Mouse (Mus musculus) ES-E14 (cell line): ENCODE results near the gene Cr1l. TPM values are rescaled to one million over a fixed set of nuclear protein-coding genes. Genes with fewer than 3 reads are reported as not detected.

ENCODE experiments used
- DNase-seq: peaks from one replicate; pipeline ENCODE4 v3.0.0-alpha.2; 2013; ENCODE audit warnings: low read depth, low spot score
- H3K27ac ChIP-seq: 2 replicates; pipeline ENCODE4 v1.5.1; 2012; ENCODE audit warnings: low read depth, mild to moderate bottlenecking, low read length, moderate library complexity, mixed read lengths; ENCODE audit not compliant: poor library complexity, insufficient read depth, severe bottlenecking
- H3K36me3 ChIP-seq: 2 replicates; pipeline ENCODE4 v1.6.1; 2012; ENCODE audit warnings: mild to moderate bottlenecking, low read length, moderate library complexity, mixed read lengths; ENCODE audit not compliant: control insufficient read depth, poor library complexity, insufficient read depth, severe bottlenecking
- H3K4me1 ChIP-seq, 2 experiments: fragments of 150-350 bp in 1 of 2; sonication (generic) in 1 of 2; 2 replicates each; pipeline ENCODE4 v1.6.1; 2012; ENCODE audit warnings: low read length in 2 of 2, mild to moderate bottlenecking in 1 of 2, mixed read lengths in 1 of 2; ENCODE audit not compliant: control insufficient read depth in 2 of 2, insufficient read depth in 2 of 2, poor library complexity in 1 of 2
- H3K4me3 ChIP-seq, 2 experiments: fragments of 150-350 bp in 1 of 2; sonication (generic) in 1 of 2; 2 replicates each; pipeline ENCODE4 v1.5.1; 2012; ENCODE audit warnings: low read length in 2 of 2, low read depth in 1 of 2, mild to moderate bottlenecking in 1 of 2, mixed read lengths in 1 of 2; ENCODE audit not compliant: insufficient read depth in 1 of 2, poor library complexity in 1 of 2, severe bottlenecking in 1 of 2
- H3K9ac ChIP-seq: 2 replicates; pipeline ENCODE4 v1.6.1; 2012; ENCODE audit warnings: low read depth, mild to moderate bottlenecking, low read length, mixed read lengths; ENCODE audit not compliant: poor library complexity, insufficient read depth, severe bottlenecking
- H3K9me3 ChIP-seq: fragments of 150-350 bp; sonication (generic); 2 replicates; pipeline ENCODE4 v1.6.1; 2012; ENCODE audit warnings: low read depth, mild to moderate bottlenecking, low read length; ENCODE audit not compliant: control insufficient read depth, insufficient read depth
- CHD2 ChIP-seq: IDR thresholded peaks from 2 replicates; pipeline ENCODE4 v1.6.1; 2014; ENCODE audit warnings: mild to moderate bottlenecking, low read depth, low read length, inconsistent platforms
- HCFC1 ChIP-seq: IDR thresholded peaks from 2 replicates; pipeline ENCODE4 v1.6.1; 2012; ENCODE audit warnings: low read length, inconsistent platforms, borderline replicate concordance; ENCODE audit not compliant: insufficient read depth
- MAFK ChIP-seq: IDR thresholded peaks from 2 replicates; pipeline ENCODE4 v1.6.1; 2014; ENCODE audit warnings: mild to moderate bottlenecking, low read depth, low read length, inconsistent platforms; ENCODE audit not compliant: insufficient read depth
- ZC3H11A ChIP-seq: IDR thresholded peaks from 2 replicates; pipeline ENCODE4 v1.6.1; 2012; ENCODE audit warnings: low read depth, mild to moderate bottlenecking, inconsistent platforms, low read length, borderline replicate concordance
- ZNF384 ChIP-seq: IDR thresholded peaks from 2 replicates; pipeline ENCODE4 v1.6.1; 2012; ENCODE audit warnings: low read depth, low read length, inconsistent platforms
- in situ Hi-C, 2 experiments: fragments of 600-800 bp; cut with MboI; formaldehyde crosslinking; loops; one replicate each; pipeline ENCODE4 v1.15.1; 2025; ENCODE audit warnings: low sequenced_read_pairs in 2 of 2, inconsistent platforms in 1 of 2; ENCODE audit not compliant: unreplicated experiment in 2 of 2
- total RNA-seq: library from RNA; depleted of rRNA; stranded (reverse); fragments of 300-350 nt; gene quantifications from 2 replicates; pipeline ENCODE4 v1.2.3, GENCODE M21; 2012; rRNA removed

Gene Cr1l
- total RNA-seq, 1 experiment = 69.3 TPM

DNA sequence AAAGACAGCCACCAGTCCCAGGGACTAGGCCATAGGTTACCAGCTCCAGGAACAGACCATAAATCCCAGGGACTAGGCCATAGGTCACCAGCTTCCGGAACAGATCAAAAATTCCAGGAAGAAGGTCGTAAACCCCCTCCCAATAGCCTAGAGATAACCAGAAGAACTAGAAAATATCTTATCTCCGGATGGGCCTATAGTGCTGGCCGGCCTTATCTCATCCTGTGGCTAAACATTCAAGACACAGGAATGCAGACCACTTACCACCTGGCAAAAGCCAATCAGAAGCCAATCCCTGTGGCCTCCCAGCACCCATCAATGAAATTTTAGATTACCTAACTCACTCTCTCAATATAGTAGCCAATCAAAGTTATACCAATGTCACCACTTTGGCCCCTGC is 30.7 kb downstream of the Cr1l start:
- Histone ChIP-seq H3K9ac (no peak overlapping the region), H3K36me3 (no peaks in the 10 kb centered on the region), H3K4me3 (no peak overlapping the region), H3K27ac (no peak overlapping the region), H3K9me3 (no peaks in the 10 kb centered on the region), H3K4me1 (no peaks in the 10 kb centered on the region; a peak in 1 of 4 replicates)
- TF ChIP-seq ZNF384 = no peak
- no peak for DNase-seq
- in situ Hi-C loops = no loop called here

DNA sequence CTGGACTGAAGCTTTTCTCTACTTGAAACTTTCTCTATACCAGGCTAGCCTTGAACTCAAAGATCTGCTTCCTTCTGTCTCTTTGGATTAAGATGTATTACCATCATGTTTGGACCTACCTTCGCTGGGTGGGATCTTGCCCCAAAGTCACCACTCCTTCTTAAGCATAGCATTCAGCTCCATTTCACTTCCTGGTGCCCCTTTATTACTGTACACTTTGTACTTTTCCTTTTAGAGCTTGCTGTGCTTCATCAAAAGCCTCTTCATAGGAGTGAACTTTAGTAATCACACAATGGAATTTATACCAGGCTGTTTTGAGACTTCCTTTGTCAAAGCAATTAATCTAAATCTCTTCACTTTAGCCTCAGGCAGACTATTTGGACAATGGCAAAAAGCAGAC is 33.4 kb downstream of the Cr1l start:
- in situ Hi-C loops = no loop called here
- TF ChIP-seq HCFC1 (no peak), CHD2 (no peak), ZNF384 (no peak), MAFK (no peak), ZC3H11A (no peak)
- H3K36me3 ChIP-seq = no peaks in the 10 kb centered on the region

DNA sequence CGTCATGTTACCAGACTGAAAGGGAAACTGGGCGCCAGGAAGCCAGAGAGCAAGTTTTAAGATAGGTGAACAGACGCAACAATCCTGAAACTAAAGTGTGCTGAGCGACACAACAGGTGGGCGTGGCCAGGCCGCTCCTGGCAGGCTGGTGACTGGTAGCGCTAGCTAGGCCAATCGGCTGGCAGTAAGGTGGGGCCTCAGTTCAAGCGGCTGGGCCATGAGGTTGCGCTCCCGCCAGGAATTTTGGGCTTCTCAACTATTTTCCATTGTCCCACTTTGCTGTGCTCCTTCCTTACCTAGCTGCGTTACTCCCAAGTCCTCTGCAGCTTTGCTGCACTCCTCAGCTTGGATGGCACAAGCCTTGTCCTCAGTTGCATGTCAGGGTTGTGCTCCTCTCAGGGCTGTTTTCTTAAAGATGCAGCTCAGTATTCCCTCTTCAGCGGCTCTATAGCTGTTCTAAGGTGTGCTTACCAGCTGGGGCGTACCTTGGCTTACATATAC is 39.1 kb downstream of the Cr1l start, which contains the start of gene Cd46:
Cd46 (minus strand) TSS at position 30 of the 501 bp plus-strand sequence.
- in situ Hi-C loops = no loop called here
- TF ChIP-seq ZNF384 = no peak
- TF ChIP-seq MAFK = no peak
- no peak for TF ChIP-seq CHD2
- TF ChIP-seq HCFC1 = no peak

More for the DNA sequence above, 33.4 kb downstream of the Cr1l start:
- no peak overlapping the region for H3K9ac ChIP-seq
- no peak overlapping the region for H3K27ac ChIP-seq
- no peaks in the 10 kb centered on the region for H3K9me3 ChIP-seq
- H3K4me1 ChIP-seq = no peaks in the 10 kb centered on the region; a peak in 1 of 4 replicates
- DNase-seq = no peak
- H3K4me3 ChIP-seq = no peak overlapping the region

DNA sequence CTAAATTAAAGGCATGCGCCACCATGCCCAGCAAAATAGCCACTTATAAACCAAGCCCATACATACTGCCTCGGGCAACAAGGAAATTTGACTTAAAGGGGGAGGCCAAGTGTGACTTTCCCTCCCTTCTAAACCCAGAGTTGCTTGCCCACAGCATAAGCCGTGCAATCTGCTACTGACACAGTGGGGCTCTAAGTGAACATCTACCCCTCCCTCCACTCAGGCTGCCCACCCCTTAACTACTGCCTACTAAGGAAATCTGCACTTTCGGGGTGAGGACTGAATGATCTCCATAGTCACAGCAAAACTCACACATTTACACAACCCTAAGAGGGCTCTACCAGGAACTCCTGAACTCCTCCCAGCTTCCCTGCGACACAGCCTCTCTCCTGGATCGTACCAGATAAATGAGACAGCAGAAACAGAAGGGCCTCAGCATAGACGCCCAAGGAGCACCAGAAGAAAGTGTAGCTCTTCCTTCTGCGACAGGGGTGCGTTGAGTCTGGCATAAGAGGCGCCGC is 39.6 kb downstream of the Cr1l start:
- peak overlapping the region; percentile 58 to 67 for H3K4me3 ChIP-seq
- in situ Hi-C loops = no loop called here
- H3K9ac ChIP-seq = peak overlapping the region; percentile 34
- peaks cover 0 to 2% of the 10 kb centered on the region in 2 experiments; a peak in 1 of 4 replicates for H3K4me1 ChIP-seq
- TF ChIP-seq ZC3H11A (no peak), CHD2 (no peak), MAFK (no peak), ZNF384 (no peak), HCFC1 (no peak)
- no peak overlapping the region for H3K27ac ChIP-seq
- DNase-seq = no peak
- H3K36me3 ChIP-seq = no peaks in the 10 kb centered on the region
- H3K9me3 ChIP-seq = no peaks in the 10 kb centered on the region

More for the DNA sequence above, 39.1 kb downstream of the Cr1l start, which contains the start of gene Cd46:
- Histone ChIP-seq H3K9ac (peak within 1 kb of the TSS; percentile 34), H3K9me3 (no peaks in the 10 kb centered on the region), H3K4me3 (peak within 1 kb of the TSS; percentile 58 to 67), H3K27ac (no peak within 1 kb of the TSS), H3K4me1 (peaks cover 0 to 2% of the 10 kb centered on the region in 2 experiments; a peak in 1 of 4 replicates), H3K36me3 (no peaks in the 10 kb centered on the region)
- DNase-seq = peak; percentile 63

DNA sequence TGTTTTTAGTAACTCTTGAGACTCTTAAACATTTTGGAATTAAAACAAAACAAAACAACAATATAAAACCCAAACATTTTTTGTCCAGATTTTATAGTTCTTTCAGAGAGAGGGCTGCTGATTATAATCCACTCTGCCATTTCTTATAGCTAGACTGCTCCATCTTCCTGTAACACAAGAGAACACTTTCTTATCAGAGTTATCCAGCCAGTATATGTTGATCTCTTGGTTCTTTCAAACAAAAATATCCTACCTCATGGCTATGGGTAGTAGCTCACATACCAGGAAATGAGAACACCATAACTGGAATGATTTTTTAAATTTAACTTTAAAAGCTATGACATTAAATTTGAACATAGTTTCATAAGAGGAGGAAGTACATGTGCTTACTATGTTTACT is 49.2 kb downstream of the Cr1l start:
- no peaks in the 10 kb centered on the region for H3K36me3 ChIP-seq
- H3K9me3 ChIP-seq = no peaks in the 10 kb centered on the region
- no peak overlapping the region for H3K4me3 ChIP-seq
- H3K4me1 ChIP-seq = no peaks in the 10 kb centered on the region
- no peak overlapping the region for H3K27ac ChIP-seq
- no peak for TF ChIP-seq ZC3H11A
- no peak for TF ChIP-seq ZNF384
- no peak for TF ChIP-seq HCFC1
- TF ChIP-seq CHD2 = no peak
- no peak for TF ChIP-seq MAFK
- DNase-seq = no peak
- in situ Hi-C loops = no loop called here
- no peak overlapping the region for H3K9ac ChIP-seq

Other genes starting within 250 kb of the Cr1l start
- 8.4 and 9.4 TPM in 2 replicates for gene Cd34, start 192.8 kb downstream of the Cr1l start, total RNA-seq
- gene Cd46, start 39.3 kb downstream of the Cr1l start, total RNA-seq = 0.11 and 0.40 TPM in 2 replicates
- 0.31 and 0.37 TPM in 2 replicates for gene Cr2, start 45.1 kb upstream of the Cr1l start, total RNA-seq